Mouse (Mus musculus) thymus, adult 2 months (tissue): Measurements from ENCODE around the gene Gm20388. TPM values are rescaled to one million over a fixed set of nuclear protein-coding genes. Genes with fewer than 3 reads are reported as not detected.

Experiments
- DNase-seq: peaks from one replicate; pipeline ENCODE4 v3.0.0; 2021
- H3K27ac ChIP-seq: fragments of 200-500 bp; 2 replicates; pipeline ENCODE4 v1.5.1; 2012; ENCODE audit warnings: low read length, control low read depth; ENCODE audit not compliant: control insufficient read depth, insufficient read depth
- H3K27me3 ChIP-seq: fragments of 200-500 bp; 2 replicates; pipeline ENCODE4 v1.6.1; 2012; ENCODE audit warnings: mild to moderate bottlenecking, low read length, moderate library complexity, mixed read lengths; ENCODE audit not compliant: control insufficient read depth, insufficient read depth
- H3K36me3 ChIP-seq: fragments of 200-500 bp; 2 replicates; pipeline ENCODE4 v1.6.1; 2012; ENCODE audit warnings: mild to moderate bottlenecking, low read length, moderate library complexity; ENCODE audit not compliant: control insufficient read depth, insufficient read depth
- H3K4me1 ChIP-seq: fragments of 200-500 bp; replicated peaks from 2 replicates; pipeline ENCODE4 v1.6.1; 2012; ENCODE audit warnings: low read length; ENCODE audit not compliant: control insufficient read depth, insufficient read depth
- H3K4me3 ChIP-seq: fragments of 200-500 bp; 2 replicates; pipeline ENCODE4 v1.5.1; 2012; ENCODE audit warnings: mild to moderate bottlenecking, low read length, control low read depth, moderate library complexity; ENCODE audit not compliant: control insufficient read depth, insufficient read depth
- CTCF ChIP-seq: fragments of 200-500 bp; IDR thresholded peaks from 2 replicates; pipeline ENCODE4 v1.5.1; 2012; ENCODE audit warnings: mild to moderate bottlenecking, control low read depth, low read length, moderate library complexity, borderline replicate concordance; ENCODE audit not compliant: control insufficient read depth, poor library complexity, insufficient read depth; ENCODE audit errors: extremely low read depth
- POLR2A ChIP-seq: fragments of 200-500 bp; IDR thresholded peaks from 2 replicates; pipeline ENCODE4 v1.6.1; 2012; ENCODE audit warnings: mild to moderate bottlenecking, low read length, control low read depth, moderate library complexity; ENCODE audit not compliant: control insufficient read depth, poor library complexity, insufficient read depth; ENCODE audit errors: extremely low read depth
- WGBS: fragments of 180-500 bp; shearing (Covaris S2); methylation state at CpG from one replicate; pipeline ENCODE4 v1.1.7; 2018; 5-methylcytosine and 5-hydroxymethylcytosine counted together
- polyA plus RNA-seq: library from polyadenylated mRNA; depleted of rRNA; stranded (reverse); fragments of >200 nt; gene quantifications from 2 replicates; pipeline ENCODE4 v1.2.3, GENCODE M21; 2012

Gm20388 gene
- polyA plus RNA-seq, 1 experiment: 103 TPM

DNA sequence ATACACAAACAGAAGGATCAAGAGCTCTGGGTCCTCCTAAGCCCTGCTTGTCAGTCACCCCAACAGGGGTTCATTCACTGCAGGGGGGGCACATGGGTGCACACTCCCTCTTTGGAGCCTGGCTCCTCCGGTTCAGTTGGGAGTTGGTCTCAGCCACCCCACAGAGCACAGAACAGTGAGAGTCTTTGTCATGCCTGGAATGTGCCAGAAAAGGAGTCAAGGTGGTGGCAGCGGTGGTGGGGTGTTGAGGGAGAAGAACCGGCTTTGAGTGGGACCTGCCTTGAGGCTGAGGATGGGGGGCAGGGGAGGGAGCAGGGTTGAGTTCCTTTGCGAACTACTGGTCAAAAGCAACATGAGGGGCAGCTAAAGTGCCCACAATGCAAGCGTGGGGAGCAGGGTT, 719.4 kb downstream of the Gm20388 start:
- Histone ChIP-seq H3K36me3 (no peaks in the 10 kb centered on the region), H3K4me1 (peaks cover 16% of the 10 kb centered on the region), H3K27me3 (no peaks in the 10 kb centered on the region), H3K27ac (no peak overlapping the region), H3K4me3 (no peak overlapping the region)
- DNase-seq: no peak
- TF ChIP-seq POLR2A (no peak), CTCF (no peak)
- WGBS: 91% methylated on average over 5 of the region's 5 CpGs

DNA sequence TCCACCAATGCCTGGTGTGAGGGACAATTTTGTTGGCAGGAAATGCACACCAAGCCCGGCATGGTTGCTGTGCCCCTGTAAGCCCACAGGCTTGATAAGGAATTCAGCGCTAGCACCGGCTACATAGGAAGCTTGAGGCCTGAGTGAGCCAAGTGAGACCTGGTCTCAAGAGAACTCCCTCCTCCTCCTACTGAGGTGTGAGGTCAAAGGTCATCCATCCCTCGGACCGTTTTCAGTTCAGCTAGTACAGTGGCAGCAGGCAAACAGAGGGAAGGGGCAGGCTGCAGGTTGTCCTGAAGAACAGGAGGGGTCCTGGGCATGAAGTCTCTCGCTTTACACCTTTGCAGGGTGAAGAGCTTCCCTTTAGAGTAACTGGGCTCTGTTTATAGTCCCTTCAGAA, 720.2 kb downstream of the Gm20388 start:
- Histone ChIP-seq H3K4me3 (no peak overlapping the region), H3K36me3 (no peaks in the 10 kb centered on the region), H3K27ac (no peak overlapping the region), H3K27me3 (no peaks in the 10 kb centered on the region), H3K4me1 (peaks cover 16% of the 10 kb centered on the region)
- DNase-seq: no peak
- TF ChIP-seq POLR2A: no peak
- TF ChIP-seq CTCF: no peak
- WGBS: 88% methylated on average over 6 of the region's 6 CpGs

DNA sequence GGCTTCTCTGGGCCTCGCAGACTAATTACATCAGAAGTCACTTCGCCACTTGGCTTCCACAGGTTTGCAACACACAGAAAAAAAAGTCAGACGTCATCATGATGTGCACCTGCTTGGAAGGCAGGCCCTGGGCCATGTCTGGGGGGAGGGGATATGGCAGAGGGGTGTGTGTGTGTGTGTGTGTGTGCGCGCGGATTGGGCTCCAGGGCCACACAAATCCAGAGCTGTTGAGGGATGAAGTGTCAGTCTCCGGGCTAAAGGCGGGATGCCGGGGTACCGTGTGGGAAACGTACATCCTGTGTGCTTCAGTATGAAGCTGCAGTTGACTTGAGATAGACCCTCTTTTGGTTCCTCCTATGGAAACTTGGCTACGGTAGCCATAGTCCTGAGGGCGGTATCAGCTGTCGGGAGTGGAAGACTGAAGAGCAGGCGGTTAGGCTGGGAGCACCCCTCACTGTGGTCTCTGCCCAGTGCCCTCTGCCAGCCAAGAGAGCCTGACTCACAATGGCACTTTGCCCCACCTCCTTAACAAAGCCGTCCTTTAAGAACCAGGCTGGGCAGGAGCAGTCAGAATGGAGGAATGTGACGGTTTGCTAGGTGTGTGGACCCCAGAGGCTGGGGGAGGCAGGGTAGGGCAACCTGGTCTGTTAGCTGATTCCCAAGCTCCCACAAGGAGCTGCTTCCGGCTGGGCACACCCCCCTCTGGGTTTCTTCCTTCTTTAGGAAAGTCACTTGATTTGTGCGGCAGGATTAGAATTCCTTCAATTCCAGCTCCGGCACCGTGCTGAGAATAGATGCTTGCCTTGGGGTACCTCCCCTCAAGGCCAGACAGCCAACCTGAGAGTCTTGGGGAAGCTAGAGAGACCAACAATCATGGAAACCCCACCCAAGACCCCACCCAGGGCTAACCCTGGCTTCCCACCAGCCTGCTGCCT, 721.1 kb downstream of the Gm20388 start:
- Histone ChIP-seq H3K27ac (no peak overlapping the region), H3K4me1 (peaks cover 16% of the 10 kb centered on the region), H3K36me3 (no peaks in the 10 kb centered on the region), H3K27me3 (no peaks in the 10 kb centered on the region), H3K4me3 (no peak overlapping the region)
- WGBS: 91% methylated on average over 21 of the region's 21 CpGs
- no peak for DNase-seq
- TF ChIP-seq CTCF: no peak
- no peak for TF ChIP-seq POLR2A

- Histone ChIP-seq H3K27ac (no peak overlapping the region), H3K4me3 (no peak overlapping the region), H3K27me3 (no peaks in the 10 kb centered on the region), H3K4me1 (peaks cover 16% of the 10 kb centered on the region), H3K36me3 (no peaks in the 10 kb centered on the region)
- 74% methylated on average over 17 of the region's 17 CpGs for WGBS
- no peak for DNase-seq
- no peak for TF ChIP-seq CTCF
- TF ChIP-seq POLR2A: no peak
Observed at GRCm38 (mm10) chr8:120632969-120633664, 722.5 kb downstream of the Gm20388 start.

DNA sequence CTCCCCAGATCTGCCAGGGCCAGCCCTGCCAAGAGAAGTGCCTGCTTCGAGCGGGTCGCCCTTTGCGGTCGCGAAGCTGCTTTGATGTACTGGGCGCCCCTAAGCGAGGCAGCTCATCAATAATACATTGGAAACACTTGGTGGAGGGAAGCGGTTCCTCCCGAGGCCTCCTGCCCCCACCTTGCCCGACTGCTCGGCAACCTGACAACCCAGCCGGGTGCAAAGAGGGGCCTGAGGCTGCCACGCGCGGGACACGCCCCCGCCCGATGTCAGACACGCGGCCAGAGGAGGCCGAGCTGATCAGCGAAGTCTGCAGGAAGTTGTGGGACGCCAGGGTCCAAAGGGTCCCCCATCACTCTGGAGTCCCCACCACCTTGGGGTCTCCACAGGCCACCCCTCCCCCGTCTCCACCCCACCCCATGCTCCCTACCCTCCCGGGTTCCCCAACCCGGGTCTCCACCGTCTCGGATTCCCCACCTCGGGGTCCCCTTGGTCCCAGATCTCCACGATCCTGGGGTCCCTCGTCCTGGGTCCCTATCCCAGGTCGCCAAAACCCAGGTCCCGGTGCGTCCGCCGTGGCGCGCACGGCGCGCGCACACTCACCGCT, 723.1 kb downstream of the Gm20388 start:
- Histone ChIP-seq H3K27me3 (no peaks in the 10 kb centered on the region), H3K4me1 (peaks cover 16% of the 10 kb centered on the region), H3K27ac (no peak overlapping the region), H3K36me3 (no peaks in the 10 kb centered on the region), H3K4me3 (peak overlapping the region; percentile 50)
- DNase-seq: peak; percentile 12
- no peak for TF ChIP-seq POLR2A
- no peak for TF ChIP-seq CTCF
- WGBS: 3% methylated on average over 44 of the region's 44 CpGs

DNA sequence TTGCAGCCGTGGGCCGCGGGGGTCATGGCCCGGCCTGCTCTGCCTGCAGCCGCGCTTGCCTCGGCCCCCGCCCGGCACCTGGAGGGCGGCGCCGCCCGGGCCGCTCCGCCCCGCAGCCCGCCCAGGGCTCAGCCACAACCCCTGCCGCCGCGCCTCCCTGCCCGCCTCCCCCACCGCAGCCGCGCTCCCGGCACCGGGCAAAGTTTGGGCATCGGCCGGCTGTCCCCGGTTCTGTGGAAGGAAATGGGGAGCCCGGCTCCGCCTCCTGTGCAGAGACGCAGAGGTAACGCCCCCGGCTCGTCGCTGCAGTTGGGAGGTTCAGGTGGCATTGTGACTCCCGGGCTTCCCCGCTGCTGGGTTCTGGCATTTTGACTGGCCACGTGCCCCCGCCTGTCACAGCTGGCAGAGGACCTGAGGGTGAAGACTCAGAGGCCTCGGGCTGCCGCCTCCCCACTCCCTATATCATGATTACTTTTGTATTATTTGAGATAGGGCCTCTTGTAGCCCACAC, 723.7 kb downstream of the Gm20388 start:
- Histone ChIP-seq H3K36me3 (no peaks in the 10 kb centered on the region), H3K27me3 (no peaks in the 10 kb centered on the region), H3K4me1 (peaks cover 16% of the 10 kb centered on the region), H3K4me3 (peak overlapping the region; percentile 50), H3K27ac (no peak overlapping the region)
- TF ChIP-seq CTCF (0 out of 2 replicates have a peak, but pooled peaks have one; percentile 14), POLR2A (peak; percentile 19; the same call in 1 of the 2 replicates)
- DNase-seq: peak; percentile 67
- WGBS: under 1% methylated on average over 41 of the region's 42 CpGs
